Mouse (Mus musculus) stomach, postnatal 0 days (tissue): ENCODE results near the gene Trem3. TPM values are rescaled to one million over a fixed set of nuclear protein-coding genes. Genes with fewer than 3 reads are reported as not detected.

Experiments
- ATAC-seq: fragments of 200-750 bp; cut with Nextera tagmentation; 2 replicates; pipeline ENCODE4 v1.8.0; 2017; ENCODE audit not compliant: low FRiP score, low TSS enrichment
- DNase-seq: peaks from one replicate; pipeline ENCODE4 v3.0.0-alpha.2; 2016; ENCODE audit warnings: low spot score
- H3K27ac ChIP-seq: fragments of 300-500 bp; sonication (generic); replicated peaks from 2 replicates; pipeline ENCODE4 v1.5.1; 2014; ENCODE audit warnings: mild to moderate bottlenecking, control low read depth
- H3K27me3 ChIP-seq: fragments of 300-500 bp; sonication (generic); 2 replicates; pipeline ENCODE4 v1.6.1; 2014; ENCODE audit warnings: low read length; ENCODE audit not compliant: control insufficient read depth, insufficient read depth
- H3K36me3 ChIP-seq: fragments of 300-500 bp; sonication (generic); 2 replicates; pipeline ENCODE4 v1.6.1; 2014; ENCODE audit warnings: low read length, mixed read lengths; ENCODE audit not compliant: control insufficient read depth, insufficient read depth
- H3K4me1 ChIP-seq: fragments of 300-500 bp; sonication (generic); replicated peaks from 2 replicates; pipeline ENCODE4 v1.6.1; 2014; ENCODE audit warnings: antibody characterized with exemption; ENCODE audit not compliant: control insufficient read depth, insufficient read depth
- H3K4me2 ChIP-seq: fragments of 300-500 bp; sonication (generic); replicated peaks from 2 replicates; pipeline ENCODE4 v1.6.1; 2014; ENCODE audit warnings: low read depth, mild to moderate bottlenecking, control low read depth, moderate library complexity
- H3K4me3 ChIP-seq: fragments of 300-500 bp; sonication (generic); 2 replicates; pipeline ENCODE4 v1.5.1; 2014; ENCODE audit warnings: low read depth, low read length, control low read depth
- H3K9ac ChIP-seq: fragments of 300-500 bp; sonication (generic); 2 replicates; pipeline ENCODE4 v1.6.1; 2014; ENCODE audit warnings: mild to moderate bottlenecking, low read length, control low read depth, mixed read lengths
- H3K9me3 ChIP-seq: fragments of 300-500 bp; sonication (generic); 2 replicates; pipeline ENCODE4 v1.6.1; 2016; ENCODE audit warnings: low read length; ENCODE audit not compliant: control insufficient read depth
- CTCF ChIP-seq: IDR thresholded peaks from 2 replicates; pipeline ENCODE4 v1.5.1; 2016; ENCODE audit warnings: antibody characterized with exemption, low read depth, mild to moderate bottlenecking, moderate library complexity
- EP300 ChIP-seq: optimal IDR thresholded peaks from 2 replicates; pipeline ENCODE3; 2016; ENCODE audit warnings: antibody characterized with exemption
- WGBS: fragments of 180-500 bp; shearing (Covaris S2); extraction: QIAGEN DNeasy Blood & Tissue Kit; methylation state at CpG from one replicate; pipeline ENCODE4 v1.1.7; 2014; 5-methylcytosine and 5-hydroxymethylcytosine counted together
- polyA plus RNA-seq: library from polyadenylated mRNA; unstranded; fragments of >200 nt; fragmentation: Nextera tagmentation; extraction: Ambion mirVana; gene quantifications from 2 replicates; pipeline ENCODE4 v1.2.1, GENCODE M21; 2015

The Trem3 gene
- polyA plus RNA-seq, 1 experiment from 2014 or later, result not detected

DNA sequence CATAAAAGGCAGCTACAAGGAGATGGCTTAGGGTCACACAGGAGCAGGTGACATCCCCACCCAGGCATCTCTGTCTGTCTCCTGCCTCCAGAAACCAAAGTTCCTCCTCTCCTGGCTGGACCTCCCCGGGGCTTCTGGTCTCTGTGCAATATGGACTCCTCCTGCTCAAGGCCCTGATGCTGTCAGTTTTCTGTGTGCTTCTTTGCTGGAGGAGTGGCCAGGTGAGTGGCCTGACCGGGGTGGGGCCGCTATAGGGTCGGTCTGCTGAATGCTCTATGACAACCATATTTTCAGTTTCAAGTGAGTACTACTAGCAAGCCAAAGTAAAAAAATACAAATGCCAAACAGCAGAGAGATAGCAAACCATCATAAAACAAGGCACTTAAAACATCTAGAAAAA is 25.0 kb downstream of the Trem3 start:
- H3K36me3 ChIP-seq, result no peaks in the 10 kb centered on the region
- no peaks in the 10 kb centered on the region for H3K9me3 ChIP-seq
- ATAC-seq (no peak), DNase-seq (no peak)
- 82% methylated on average over 4 of the region's 4 CpGs for WGBS
- H3K27ac ChIP-seq, result no peak overlapping the region
- no peak overlapping the region for H3K9ac ChIP-seq
- H3K27me3 ChIP-seq, result no peaks in the 10 kb centered on the region
- no peaks in the 10 kb centered on the region for H3K4me1 ChIP-seq
- no peak overlapping the region for H3K4me2 ChIP-seq
- no peak for TF ChIP-seq CTCF
- no peak for TF ChIP-seq EP300
- H3K4me3 ChIP-seq, result no peak overlapping the region

GRCm38 (mm10) chr17:48274098-48274497 is 26.5 kb downstream of the Trem3 start:
- H3K4me2 ChIP-seq, result no peak overlapping the region
- H3K4me1 ChIP-seq, result no peaks in the 10 kb centered on the region
- no peak overlapping the region for H3K9ac ChIP-seq
- no peaks in the 10 kb centered on the region for H3K9me3 ChIP-seq
- H3K27ac ChIP-seq, result no peak overlapping the region
- no peak overlapping the region for H3K4me3 ChIP-seq
- no peak for TF ChIP-seq EP300
- no peak for TF ChIP-seq CTCF
- no peak for DNase-seq
- 84% methylated on average over 4 of the region's 4 CpGs for WGBS
- ATAC-seq, result no peak
- H3K36me3 ChIP-seq, result no peaks in the 10 kb centered on the region
- no peaks in the 10 kb centered on the region for H3K27me3 ChIP-seq

DNA sequence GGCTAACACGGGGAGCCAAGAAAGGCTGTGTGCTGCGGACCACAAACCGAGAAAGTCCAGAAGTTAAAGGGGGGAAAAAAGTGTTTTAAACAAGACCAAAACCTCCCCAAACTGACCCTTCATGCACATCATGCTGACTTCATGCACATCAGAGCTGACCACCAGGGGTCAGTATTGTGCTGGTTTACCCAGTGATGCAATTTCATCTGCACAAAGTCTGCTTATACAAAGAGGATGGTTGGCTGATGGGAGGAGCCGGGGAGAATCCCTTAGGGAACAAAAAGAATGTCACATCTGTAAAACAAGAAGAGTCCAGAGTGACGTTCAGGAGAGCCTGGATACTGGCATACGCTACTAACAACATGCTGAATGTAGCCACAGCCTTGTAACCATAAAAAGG is 27.3 kb downstream of the Trem3 start:
- no peak for ATAC-seq
- 32% methylated on average over 6 of the region's 6 CpGs for WGBS

GRCm38 (mm10) chr17:48275736-48276135 is 28.2 kb downstream of the Trem3 start:
- no peaks in the 10 kb centered on the region for H3K4me1 ChIP-seq
- no peak for TF ChIP-seq CTCF
- H3K9ac ChIP-seq, result no peak overlapping the region
- WGBS, result 49% methylated on average over 7 of the region's 7 CpGs
- no peaks in the 10 kb centered on the region for H3K36me3 ChIP-seq
- DNase-seq, result no peak
- H3K27me3 ChIP-seq, result no peaks in the 10 kb centered on the region
- H3K4me2 ChIP-seq, result no peak overlapping the region
- no peak overlapping the region for H3K27ac ChIP-seq
- H3K9me3 ChIP-seq, result no peaks in the 10 kb centered on the region
- no peak for ATAC-seq
- H3K4me3 ChIP-seq, result no peak overlapping the region

More for the DNA sequence above, 27.3 kb downstream of the Trem3 start:
- no peak overlapping the region for H3K4me2 ChIP-seq
- TF ChIP-seq CTCF (peak; percentile 90), EP300 (no peak)
- H3K27ac ChIP-seq, result no peak overlapping the region
- H3K27me3 ChIP-seq, result no peaks in the 10 kb centered on the region
- no peaks in the 10 kb centered on the region for H3K4me1 ChIP-seq
- H3K4me3 ChIP-seq, result no peak overlapping the region
- peak; percentile 77 for DNase-seq
- no peaks in the 10 kb centered on the region for H3K36me3 ChIP-seq
- H3K9me3 ChIP-seq, result no peaks in the 10 kb centered on the region
- H3K9ac ChIP-seq, result no peak overlapping the region

DNA sequence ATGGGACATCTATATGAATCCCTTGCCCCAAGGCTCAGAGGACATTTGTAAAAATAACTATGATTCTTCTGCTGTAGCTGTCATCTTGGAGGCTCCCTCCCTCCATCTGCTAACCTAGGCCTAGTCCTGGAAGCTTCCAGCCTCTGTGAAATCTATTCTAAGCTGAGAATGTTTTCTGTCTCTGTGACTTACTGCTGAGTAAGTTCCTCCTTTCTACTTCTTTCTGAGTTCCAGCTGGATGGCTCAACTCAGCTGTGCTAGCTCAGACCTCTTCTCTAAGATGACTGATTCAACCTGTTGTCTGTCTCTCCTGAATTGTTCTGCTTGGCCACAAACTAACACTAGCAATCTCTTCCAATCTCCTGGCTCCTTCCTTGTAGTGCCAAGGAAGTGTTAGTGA is 30.8 kb downstream of the Trem3 start:
- no peaks in the 10 kb centered on the region for H3K9me3 ChIP-seq
- no peaks in the 10 kb centered on the region for H3K27me3 ChIP-seq
- no peak overlapping the region for H3K4me2 ChIP-seq
- no peak overlapping the region for H3K27ac ChIP-seq
- no peak overlapping the region for H3K4me3 ChIP-seq
- no peak for ATAC-seq
- no peak overlapping the region for H3K9ac ChIP-seq
- H3K4me1 ChIP-seq, result no peaks in the 10 kb centered on the region
- DNase-seq, result no peak
- TF ChIP-seq EP300 (no peak), CTCF (no peak)
- H3K36me3 ChIP-seq, result no peaks in the 10 kb centered on the region

GRCm38 (mm10) chr17:48279002-48279401 is 31.4 kb downstream of the Trem3 start:
- DNase-seq (no peak), ATAC-seq (no peak)
- H3K27ac ChIP-seq, result no peak overlapping the region
- H3K4me3 ChIP-seq, result no peak overlapping the region
- H3K4me2 ChIP-seq, result no peak overlapping the region
- no peaks in the 10 kb centered on the region for H3K36me3 ChIP-seq
- no peaks in the 10 kb centered on the region for H3K9me3 ChIP-seq
- TF ChIP-seq EP300, result no peak
- TF ChIP-seq CTCF, result no peak
- 88% methylated on average over 4 of the region's 4 CpGs for WGBS
- no peak overlapping the region for H3K9ac ChIP-seq
- no peaks in the 10 kb centered on the region for H3K4me1 ChIP-seq
- no peaks in the 10 kb centered on the region for H3K27me3 ChIP-seq
